Mouse (Mus musculus) forebrain, embryonic 13.5 days (tissue): Measurements from ENCODE around the gene Tshz2. TPM values are rescaled to one million over a fixed set of nuclear protein-coding genes. Genes with fewer than 3 reads are reported as not detected.

Source experiments
- ATAC-seq: fragments of 200-750 bp; cut with Nextera tagmentation; 2 replicates; pipeline ENCODE4 v1.8.0; 2017
- H3K27ac ChIP-seq: fragments of 300-500 bp; sonication (generic); 2 replicates; pipeline ENCODE4 v1.5.1; 2015; ENCODE audit warnings: inconsistent platforms, mild to moderate bottlenecking, moderate library complexity
- H3K27me3 ChIP-seq: fragments of 300-500 bp; sonication (generic); 2 replicates; pipeline ENCODE4 v1.6.1; 2015; ENCODE audit warnings: mild to moderate bottlenecking, inconsistent platforms
- H3K36me3 ChIP-seq: fragments of 300-500 bp; sonication (generic); 2 replicates; pipeline ENCODE4 v1.6.1; 2015; ENCODE audit warnings: mild to moderate bottlenecking, inconsistent platforms; ENCODE audit not compliant: poor library complexity, severe bottlenecking
- H3K4me1 ChIP-seq: fragments of 300-500 bp; sonication (generic); 2 replicates; pipeline ENCODE4 v1.6.1; 2015; ENCODE audit warnings: inconsistent platforms
- H3K4me2 ChIP-seq: fragments of 300-500 bp; sonication (generic); 2 replicates; pipeline ENCODE4 v1.6.1; 2015; ENCODE audit warnings: inconsistent platforms, mild to moderate bottlenecking, moderate library complexity
- H3K4me3 ChIP-seq: fragments of 300-500 bp; sonication (generic); 2 replicates; pipeline ENCODE4 v1.5.1; 2015; ENCODE audit warnings: mild to moderate bottlenecking, inconsistent platforms
- H3K9ac ChIP-seq: fragments of 300-500 bp; sonication (generic); 2 replicates; pipeline ENCODE4 v1.6.1; 2015; ENCODE audit warnings: mild to moderate bottlenecking, inconsistent platforms
- H3K9me3 ChIP-seq: fragments of 300-500 bp; sonication (generic); replicated peaks from 2 replicates; pipeline ENCODE4 v1.6.1; 2016; ENCODE audit warnings: inconsistent platforms
- WGBS: fragments of 180-500 bp; shearing (Covaris S2); methylation state at CpG from one replicate; pipeline ENCODE4 v1.1.7; 2015; 5-methylcytosine and 5-hydroxymethylcytosine counted together
- polyA plus RNA-seq: library from polyadenylated mRNA; unstranded; fragments of >200 nt; fragmentation: Nextera tagmentation; extraction: Ambion mirVana; gene quantifications from 2 replicates; pipeline ENCODE4 v1.2.1, GENCODE M21; 2015

The Tshz2 gene
- polyA plus RNA-seq, 1 experiment from 2014 or later = 8.7 TPM

GRCm38 (mm10) chr2:169804380-169804779 lies 171.6 kb downstream of the Tshz2 start:
- Histone ChIP-seq H3K4me2 (no peak overlapping the region), H3K9me3 (no peaks in the 10 kb centered on the region), H3K27ac (no peak overlapping the region), H3K27me3 (peaks cover 16% of the 10 kb centered on the region; the same call in 1 of the 2 replicates), H3K36me3 (no peaks in the 10 kb centered on the region), H3K4me3 (no peak overlapping the region), H3K4me1 (no peaks in the 10 kb centered on the region), H3K9ac (no peak overlapping the region)
- no peak for ATAC-seq
- 79% methylated on average over 5 of the region's 5 CpGs for whole genome bisulfite sequencing

DNA sequence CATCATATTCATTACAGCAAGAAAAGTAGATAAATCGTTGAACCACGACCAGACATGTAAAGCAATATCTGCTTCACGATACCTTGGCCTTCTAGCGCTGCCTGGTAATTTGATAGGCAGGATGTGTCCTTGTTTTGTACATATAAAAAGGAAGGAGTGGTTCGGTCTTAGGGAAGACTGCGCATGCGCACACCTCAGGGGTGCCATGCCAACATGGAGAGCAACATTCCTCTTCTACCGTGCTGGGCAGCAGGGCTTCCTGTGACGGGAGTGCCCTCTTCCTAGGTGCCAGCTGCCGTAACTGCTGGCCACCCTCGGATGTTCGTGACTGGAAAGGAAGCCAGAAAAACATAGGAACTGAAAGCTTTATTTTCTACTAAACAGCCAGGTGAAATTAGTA lies 172.7 kb downstream of the Tshz2 start:
- no peak overlapping the region for H3K4me2 ChIP-seq
- H3K9ac ChIP-seq = no peak overlapping the region
- H3K36me3 ChIP-seq = no peaks in the 10 kb centered on the region
- no peak overlapping the region for H3K4me3 ChIP-seq
- H3K27me3 ChIP-seq = peaks cover 5% of the 10 kb centered on the region; the same call in 1 of the 2 replicates
- H3K9me3 ChIP-seq = no peaks in the 10 kb centered on the region
- ATAC-seq = no peak
- no peak overlapping the region for H3K27ac ChIP-seq
- WGBS = 94% methylated on average over 12 of the region's 12 CpGs
- no peaks in the 10 kb centered on the region for H3K4me1 ChIP-seq

DNA sequence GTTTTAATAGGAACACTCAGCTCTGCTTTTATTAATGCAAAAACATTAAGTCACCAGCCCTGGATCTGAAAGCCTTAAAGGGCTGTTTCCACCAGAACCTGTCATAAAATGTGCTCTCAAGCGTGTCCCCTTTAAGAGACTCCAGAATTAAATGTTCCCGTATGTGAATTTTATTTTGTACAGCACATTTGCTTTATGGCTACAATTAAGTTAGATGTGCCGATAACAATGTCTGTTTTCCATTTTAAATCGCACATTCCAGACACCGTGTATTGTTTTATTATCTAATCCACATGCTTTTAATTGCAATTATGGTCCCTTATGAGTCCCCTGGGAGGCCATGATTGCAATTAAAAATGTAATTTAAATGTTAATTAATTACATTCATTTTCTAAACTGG lies 178.8 kb downstream of the Tshz2 start:
- no peak for ATAC-seq
- WGBS = 63% methylated on average over 5 of the region's 5 CpGs
- Histone ChIP-seq H3K27ac (no peak overlapping the region), H3K36me3 (no peaks in the 10 kb centered on the region), H3K27me3 (no peaks in the 10 kb centered on the region), H3K9me3 (no peaks in the 10 kb centered on the region), H3K4me1 (peaks cover 17% of the 10 kb centered on the region), H3K4me3 (no peak overlapping the region), H3K4me2 (no peak overlapping the region), H3K9ac (no peak overlapping the region)

GRCm38 (mm10) chr2:169812055-169812454 lies 179.2 kb downstream of the Tshz2 start:
- H3K27ac ChIP-seq = no peak overlapping the region
- H3K4me1 ChIP-seq = peaks cover 17% of the 10 kb centered on the region
- H3K4me3 ChIP-seq = no peak overlapping the region
- H3K4me2 ChIP-seq = no peak overlapping the region
- no peaks in the 10 kb centered on the region for H3K9me3 ChIP-seq
- ATAC-seq = no peak
- WGBS = 73% methylated on average over 8 of the region's 8 CpGs
- no peak overlapping the region for H3K9ac ChIP-seq
- no peaks in the 10 kb centered on the region for H3K36me3 ChIP-seq
- no peaks in the 10 kb centered on the region for H3K27me3 ChIP-seq

DNA sequence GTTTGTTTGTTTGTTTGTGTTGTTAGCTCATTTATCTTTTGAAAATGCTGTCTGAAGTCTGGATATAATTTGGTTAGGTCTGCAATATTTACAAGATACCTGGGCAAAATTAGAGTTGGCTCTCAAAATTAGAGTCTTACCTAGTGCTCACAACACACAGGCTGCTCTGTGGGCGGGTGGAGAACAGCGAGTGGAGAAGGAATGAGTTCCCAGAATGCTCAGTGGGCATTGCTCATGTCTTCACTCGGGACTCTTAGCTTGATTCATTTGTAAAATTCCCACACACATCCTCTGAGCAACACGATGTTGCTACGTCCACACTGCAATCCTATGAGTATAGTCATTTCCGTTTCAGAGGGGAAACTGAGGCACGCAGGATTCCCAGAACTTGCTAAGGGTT lies 180.1 kb downstream of the Tshz2 start:
- Histone ChIP-seq H3K4me3 (no peak overlapping the region), H3K4me1 (peaks cover 17% of the 10 kb centered on the region), H3K4me2 (no peak overlapping the region), H3K27me3 (peaks cover 2% of the 10 kb centered on the region; the same call in 1 of the 2 replicates), H3K27ac (no peak overlapping the region), H3K36me3 (no peaks in the 10 kb centered on the region), H3K9me3 (no peaks in the 10 kb centered on the region), H3K9ac (no peak overlapping the region)
- ATAC-seq = no peak
- WGBS = 92% methylated on average over 7 of the region's 7 CpGs

GRCm38 (mm10) chr2:169814351-169814750 lies 181.5 kb downstream of the Tshz2 start:
- H3K4me2 ChIP-seq = no peak overlapping the region
- H3K9ac ChIP-seq = no peak overlapping the region
- no peak for ATAC-seq
- no peak overlapping the region for H3K4me3 ChIP-seq
- 0 out of 2 replicates have a peak overlapping the region, but pooled peaks have one; percentile 12 for H3K27ac ChIP-seq
- H3K27me3 ChIP-seq = peaks cover 5% of the 10 kb centered on the region; the same call in 1 of the 2 replicates
- no peaks in the 10 kb centered on the region for H3K36me3 ChIP-seq
- no peaks in the 10 kb centered on the region for H3K9me3 ChIP-seq
- H3K4me1 ChIP-seq = peaks cover 17% of the 10 kb centered on the region
- WGBS = 55% methylated on average over 3 of the region's 3 CpGs

DNA sequence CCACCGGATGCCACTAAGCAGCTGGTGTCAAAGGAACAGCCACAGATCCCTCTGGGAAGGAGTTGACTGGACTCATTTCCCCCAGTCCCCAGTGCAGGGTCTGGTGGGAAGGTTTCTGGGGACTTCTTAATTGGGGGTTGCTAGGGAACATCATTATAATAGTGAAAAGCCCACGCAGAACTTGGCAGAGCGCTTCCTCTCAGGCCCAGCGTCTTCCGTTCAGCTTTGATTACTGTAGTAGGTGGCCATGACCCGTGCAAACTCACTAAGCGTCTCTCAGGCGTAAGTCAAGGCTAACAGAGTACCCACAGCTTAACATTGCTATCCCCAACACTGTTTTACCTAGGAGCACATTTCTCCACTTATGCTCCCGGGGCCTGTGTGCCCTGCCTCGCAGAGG lies 181.9 kb downstream of the Tshz2 start:
- Histone ChIP-seq H3K4me2 (no peak overlapping the region), H3K36me3 (no peaks in the 10 kb centered on the region), H3K4me1 (peaks cover 17% of the 10 kb centered on the region), H3K27ac (0 out of 2 replicates have a peak overlapping the region, but pooled peaks have one; percentile 12), H3K9ac (no peak overlapping the region), H3K4me3 (no peak overlapping the region), H3K9me3 (no peaks in the 10 kb centered on the region), H3K27me3 (peaks cover 5% of the 10 kb centered on the region; the same call in 1 of the 2 replicates)
- WGBS = 27% methylated on average over 10 of the region's 10 CpGs
- ATAC-seq = peak; percentile 70

GRCm38 (mm10) chr2:169821021-169821441 lies 188.2 kb downstream of the Tshz2 start:
- Histone ChIP-seq H3K36me3 (no peaks in the 10 kb centered on the region), H3K4me3 (no peak overlapping the region), H3K9ac (no peak overlapping the region), H3K27me3 (peaks cover 5% of the 10 kb centered on the region; the same call in 1 of the 2 replicates), H3K9me3 (no peaks in the 10 kb centered on the region), H3K27ac (no peak overlapping the region), H3K4me2 (no peak overlapping the region), H3K4me1 (peaks cover 16% of the 10 kb centered on the region)
- ATAC-seq = no peak
- WGBS = 89% methylated on average over 9 of the region's 9 CpGs

DNA sequence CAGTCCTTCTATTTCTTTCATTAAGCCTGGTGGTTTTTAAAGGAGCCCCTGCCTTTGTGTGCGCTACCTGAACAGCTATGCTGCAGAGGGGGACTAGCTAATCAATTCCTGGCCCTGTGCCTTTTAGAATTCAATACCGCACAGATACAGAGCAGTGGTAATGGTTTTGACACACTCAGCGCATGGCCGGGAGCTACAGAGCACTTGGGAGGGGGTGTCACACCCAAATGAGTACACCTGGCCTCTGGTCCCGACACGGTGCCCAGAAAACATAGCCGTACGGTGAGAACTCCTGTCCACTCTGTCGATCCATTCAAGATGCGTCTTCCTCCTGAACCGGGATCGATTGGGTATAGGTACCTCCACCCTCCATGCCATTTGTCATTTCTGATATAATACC lies 193.1 kb downstream of the Tshz2 start:
- peak overlapping the region; percentile 17; the same call in 1 of the 2 replicates for H3K4me2 ChIP-seq
- no peaks in the 10 kb centered on the region for H3K27me3 ChIP-seq
- H3K9me3 ChIP-seq = no peaks in the 10 kb centered on the region
- no peak for ATAC-seq
- no peak overlapping the region for H3K4me3 ChIP-seq
- H3K9ac ChIP-seq = no peak overlapping the region
- H3K4me1 ChIP-seq = peaks cover 20% of the 10 kb centered on the region
- no peaks in the 10 kb centered on the region for H3K36me3 ChIP-seq
- no peak overlapping the region for H3K27ac ChIP-seq
- WGBS = 72% methylated on average over 12 of the region's 12 CpGs

- no peaks in the 10 kb centered on the region for H3K9me3 ChIP-seq
- 62% methylated on average over 15 of the region's 15 CpGs for WGBS
- peaks cover 20% of the 10 kb centered on the region for H3K4me1 ChIP-seq
- H3K4me2 ChIP-seq = peak overlapping the region; percentile 17; the same call in 1 of the 2 replicates
- ATAC-seq = no peak
- no peak overlapping the region for H3K4me3 ChIP-seq
- no peak overlapping the region for H3K9ac ChIP-seq
- no peaks in the 10 kb centered on the region for H3K27me3 ChIP-seq
- no peaks in the 10 kb centered on the region for H3K36me3 ChIP-seq
- H3K27ac ChIP-seq = no peak overlapping the region
Observed at GRCm38 (mm10) chr2:169826316-169826715, 193.5 kb downstream of the Tshz2 start.

DNA sequence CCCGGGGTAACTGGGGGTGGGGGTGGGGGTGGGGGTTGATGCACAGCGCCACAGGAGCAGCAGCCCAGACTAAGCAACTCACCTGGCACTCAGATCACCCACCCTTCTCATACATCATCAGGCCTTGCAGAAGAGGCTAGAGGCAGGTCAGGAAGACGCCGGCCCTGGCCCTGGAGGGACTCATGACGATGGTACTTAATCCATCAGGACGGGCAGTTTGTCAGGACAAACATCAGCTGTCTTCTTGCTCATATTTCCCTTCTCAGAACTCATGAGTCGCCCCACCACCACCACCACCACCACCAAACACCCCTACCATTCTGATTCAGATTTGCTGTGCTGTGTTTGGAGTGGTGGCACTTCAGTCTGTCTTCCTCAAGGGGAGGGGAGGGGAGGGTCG lies 194.0 kb downstream of the Tshz2 start:
- Histone ChIP-seq H3K27me3 (0 out of 2 replicates have a peak, but pooled peaks cover under 1% of the 10 kb centered on the region), H3K9ac (no peak overlapping the region), H3K4me2 (no peak overlapping the region), H3K4me3 (no peak overlapping the region), H3K4me1 (peaks cover 20% of the 10 kb centered on the region), H3K9me3 (no peaks in the 10 kb centered on the region), H3K36me3 (no peaks in the 10 kb centered on the region), H3K27ac (no peak overlapping the region)
- ATAC-seq = no peak
- 84% methylated on average over 8 of the region's 8 CpGs for WGBS

DNA sequence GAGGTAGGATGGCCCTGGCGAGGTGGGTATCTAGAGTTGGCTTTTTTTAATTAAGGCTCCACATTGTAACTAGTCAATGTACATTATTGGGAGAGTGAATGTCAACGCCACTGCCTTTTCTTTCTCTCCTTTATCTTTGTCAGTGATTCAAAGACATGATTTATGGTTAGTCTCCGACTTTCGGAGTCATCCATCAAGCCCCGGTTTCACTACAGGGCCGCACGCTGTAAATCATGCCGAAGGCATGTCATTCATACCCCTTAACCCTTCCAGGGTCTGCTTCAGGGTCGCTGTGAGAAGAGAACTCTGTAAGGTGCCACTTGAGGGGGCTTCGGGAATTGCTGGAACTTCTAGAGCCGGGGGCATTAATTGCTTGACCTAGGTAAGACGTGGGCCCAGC lies 199.4 kb downstream of the Tshz2 start:
- Histone ChIP-seq H3K9ac (no peak overlapping the region), H3K36me3 (no peaks in the 10 kb centered on the region), H3K27me3 (0 out of 2 replicates have a peak, but pooled peaks cover 2% of the 10 kb centered on the region), H3K9me3 (no peaks in the 10 kb centered on the region), H3K4me2 (no peak overlapping the region), H3K27ac (no peak overlapping the region), H3K4me3 (no peak overlapping the region), H3K4me1 (0 out of 2 replicates have a peak, but pooled peaks cover 5% of the 10 kb centered on the region)
- WGBS = 94% methylated on average over 12 of the region's 12 CpGs
- no peak for ATAC-seq

DNA sequence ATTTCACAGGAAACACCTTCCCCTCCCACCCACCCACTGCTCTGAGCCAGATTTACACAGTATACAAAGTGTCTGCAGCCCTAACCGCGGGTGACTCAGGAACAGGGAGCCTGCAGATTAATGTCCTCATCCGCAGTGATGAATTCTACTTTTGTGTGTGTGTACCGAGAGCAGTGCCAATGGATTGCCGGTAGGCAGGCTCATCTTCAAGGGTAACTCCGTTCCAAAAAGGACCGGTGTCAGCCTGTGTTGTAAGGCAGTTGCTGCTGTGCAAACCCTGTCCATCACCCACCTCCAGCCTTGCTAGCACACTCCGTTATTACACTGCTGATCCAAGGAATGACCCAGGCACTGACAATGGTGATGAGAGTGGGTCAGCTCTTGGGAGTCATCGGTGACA lies 200.8 kb downstream of the Tshz2 start:
- Histone ChIP-seq H3K27ac (no peak overlapping the region), H3K4me3 (no peak overlapping the region), H3K36me3 (no peaks in the 10 kb centered on the region), H3K27me3 (0 out of 2 replicates have a peak, but pooled peaks cover 2% of the 10 kb centered on the region), H3K9me3 (no peaks in the 10 kb centered on the region), H3K4me2 (no peak overlapping the region), H3K4me1 (0 out of 2 replicates have a peak, but pooled peaks cover 5% of the 10 kb centered on the region), H3K9ac (no peak overlapping the region)
- ATAC-seq = no peak
- WGBS = 86% methylated on average over 9 of the region's 9 CpGs
